Mouse (Mus musculus) G1E (cell line): Measurements from ENCODE around the gene Ubtd2. TPM values are rescaled to one million over a fixed set of nuclear protein-coding genes. Genes with fewer than 3 reads are reported as not detected.

Experiments used
- ATAC-seq: 2 replicates; pipeline ENCODE4 v1.8.0; 2016; ENCODE audit warnings: mild to moderate bottlenecking; ENCODE audit not compliant: insufficient number of reproducible peaks, poor library complexity, low FRiP score, severe bottlenecking; ENCODE audit errors: extremely low read depth
- DNase-seq: peaks from one replicate; pipeline ENCODE4 v3.0.0; 2012; ENCODE audit warnings: low spot score
- H3K27me3 ChIP-seq: 2 replicates; pipeline ENCODE4 v1.6.1; 2012; ENCODE audit warnings: mild to moderate bottlenecking, low read length, inconsistent platforms; ENCODE audit not compliant: insufficient read depth
- H3K36me3 ChIP-seq: replicated peaks from 2 replicates; pipeline ENCODE3; 2012; ENCODE audit warnings: mild to moderate bottlenecking, inconsistent platforms
- H3K4me1 ChIP-seq: 2 replicates; pipeline ENCODE4 v1.6.1; 2012; ENCODE audit warnings: low read depth, low read length, inconsistent platforms, mixed read lengths; ENCODE audit not compliant: insufficient read depth
- H3K4me3 ChIP-seq: 2 replicates; pipeline ENCODE4 v1.5.1; 2012; ENCODE audit warnings: low read depth, mild to moderate bottlenecking, inconsistent platforms, low read length, moderate library complexity, mixed read lengths
- H3K9me3 ChIP-seq: replicated peaks from 2 replicates; pipeline ENCODE4 v1.6.1; 2012; ENCODE audit warnings: inconsistent platforms
- CTCF ChIP-seq: IDR thresholded peaks from 2 replicates; pipeline ENCODE4 v1.5.1; 2012; ENCODE audit warnings: low read depth, low read length, inconsistent platforms, mixed read lengths
- GATA1 ChIP-seq: IDR thresholded peaks from 2 replicates; pipeline ENCODE4 v1.6.1; 2012; ENCODE audit warnings: borderline replicate concordance, low read length, inconsistent platforms, mixed read lengths
- GATA2 ChIP-seq: IDR thresholded peaks from 2 replicates; pipeline ENCODE4 v1.6.1; 2012; ENCODE audit warnings: low read depth, low read length, inconsistent platforms, borderline replicate concordance
- POLR2AphosphoS5 ChIP-seq: IDR thresholded peaks from 2 replicates; pipeline ENCODE4 v1.6.1; 2012; ENCODE audit warnings: low read depth, low read length, inconsistent platforms; ENCODE audit not compliant: insufficient replicate concordance
- TAL1 ChIP-seq: conservative IDR thresholded peaks from 2 replicates; pipeline ENCODE4 v1.6.1; 2012; ENCODE audit warnings: low read depth, low read length, inconsistent platforms, mixed read lengths
- polyA plus RNA-seq: library from polyadenylated mRNA; stranded (reverse); fragments of >175 nt; gene quantifications from 2 replicates; pipeline ENCODE4 v1.2.3, GENCODE M21; 2012
- total RNA-seq, 2 experiments: library from RNA; stranded (forward) in 1 of 2; stranded (reverse) in 1 of 2; fragments of 200-1000 nt in 1 of 2; fragments of >200 nt in 1 of 2; fragmentation: Nextera tagmentation in 1 of 2; gene quantifications; 2 replicates each; pipeline ENCODE4 v1.2.3; 2014 to 2017

Gene Ubtd2
- total and polyA plus RNA-seq, 3 experiments: 0.11 to 0.29 TPM; not detected in 1

- Histone ChIP-seq H3K36me3 (peaks cover 40% of the 10 kb centered on the region), H3K4me3 (no peak overlapping the region), H3K4me1 (peaks cover 66% of the 10 kb centered on the region), H3K9me3 (no peaks in the 10 kb centered on the region), H3K27me3 (peaks cover 19% of the 10 kb centered on the region; the same call in 1 of the 2 replicates)
- no peak for ATAC-seq
- no peak for TF ChIP-seq CTCF
- no peak for TF ChIP-seq TAL1
- TF ChIP-seq POLR2AphosphoS5: no peak
- TF ChIP-seq GATA2: no peak
- no peak for TF ChIP-seq GATA1
- no peak for DNase-seq
Measured at GRCm38 (mm10) chr11:32536954-32537353, 81.8 kb downstream of the Ubtd2 start.

GRCm38 (mm10) chr11:32538435-32538834 is 83.3 kb downstream of the Ubtd2 start:
- H3K27me3 ChIP-seq: peaks cover 7% of the 10 kb centered on the region; the same call in 1 of the 2 replicates
- H3K36me3 ChIP-seq: peaks cover 40% of the 10 kb centered on the region
- no peak for TF ChIP-seq POLR2AphosphoS5
- TF ChIP-seq TAL1: no peak
- TF ChIP-seq GATA2: no peak
- no peak for TF ChIP-seq GATA1
- TF ChIP-seq CTCF: no peak
- ATAC-seq (no peak), DNase-seq (no peak)
- no peak overlapping the region for H3K4me3 ChIP-seq
- H3K9me3 ChIP-seq: no peaks in the 10 kb centered on the region
- H3K4me1 ChIP-seq: peaks cover 70% of the 10 kb centered on the region

GRCm38 (mm10) chr11:32538846-32539245 is 83.7 kb downstream of the Ubtd2 start:
- H3K36me3 ChIP-seq: peaks cover 42% of the 10 kb centered on the region
- no peak overlapping the region for H3K4me3 ChIP-seq
- ATAC-seq (no peak), DNase-seq (no peak)
- no peaks in the 10 kb centered on the region for H3K9me3 ChIP-seq
- peaks cover 3% of the 10 kb centered on the region; the same call in 1 of the 2 replicates for H3K27me3 ChIP-seq
- TF ChIP-seq CTCF: no peak
- no peak for TF ChIP-seq POLR2AphosphoS5
- TF ChIP-seq TAL1: no peak
- TF ChIP-seq GATA1: no peak
- TF ChIP-seq GATA2: no peak
- H3K4me1 ChIP-seq: peaks cover 70% of the 10 kb centered on the region

GRCm38 (mm10) chr11:32539717-32540116 is 84.5 kb downstream of the Ubtd2 start:
- H3K4me3 ChIP-seq: no peak overlapping the region
- TF ChIP-seq GATA2 (no peak), POLR2AphosphoS5 (no peak), GATA1 (no peak), CTCF (no peak), TAL1 (no peak)
- H3K9me3 ChIP-seq: no peaks in the 10 kb centered on the region
- H3K36me3 ChIP-seq: peaks cover 49% of the 10 kb centered on the region
- H3K4me1 ChIP-seq: peaks cover 70% of the 10 kb centered on the region
- no peak for DNase-seq
- no peaks in the 10 kb centered on the region for H3K27me3 ChIP-seq
- no peak for ATAC-seq

GRCm38 (mm10) chr11:32540463-32540862 is 85.3 kb downstream of the Ubtd2 start:
- ATAC-seq (no peak), DNase-seq (no peak)
- Histone ChIP-seq H3K36me3 (peaks cover 52% of the 10 kb centered on the region), H3K9me3 (no peaks in the 10 kb centered on the region), H3K27me3 (no peaks in the 10 kb centered on the region), H3K4me3 (no peak overlapping the region), H3K4me1 (peaks cover 68% of the 10 kb centered on the region)
- TF ChIP-seq CTCF (no peak), GATA2 (no peak), GATA1 (no peak), POLR2AphosphoS5 (no peak), TAL1 (no peak)

- no peak for DNase-seq
- Histone ChIP-seq H3K9me3 (no peaks in the 10 kb centered on the region), H3K36me3 (peaks cover 53% of the 10 kb centered on the region), H3K4me1 (peaks cover 68% of the 10 kb centered on the region), H3K27me3 (no peaks in the 10 kb centered on the region), H3K4me3 (peak overlapping the region; percentile 56; the same call in 1 of the 2 replicates)
- ATAC-seq: no peak
- no peak for TF ChIP-seq GATA1
- TF ChIP-seq GATA2: no peak
- no peak for TF ChIP-seq CTCF
Measured at GRCm38 (mm10) chr11:32542181-32542580, 87.0 kb downstream of the Ubtd2 start.
